Mouse (Mus musculus) fibroblast of lung, adult 2 months (primary cell): ENCODE data around the gene P4hb.
"Not testable (repeated sequence)": the region's sequence is repeated elsewhere in the genome, so short reads cannot be mapped to it uniquely, and the experiment has no call there.

Experiments
- DNase-seq: peaks from one replicate; pipeline ENCODE4 v3.0.0-alpha.2; 2011; ENCODE audit warnings: low read depth

P4hb gene

GRCm38 (mm10) chr11:120572417-120572751 lies 669 bp downstream of the P4hb start:
- no peak for DNase-seq

DNA sequence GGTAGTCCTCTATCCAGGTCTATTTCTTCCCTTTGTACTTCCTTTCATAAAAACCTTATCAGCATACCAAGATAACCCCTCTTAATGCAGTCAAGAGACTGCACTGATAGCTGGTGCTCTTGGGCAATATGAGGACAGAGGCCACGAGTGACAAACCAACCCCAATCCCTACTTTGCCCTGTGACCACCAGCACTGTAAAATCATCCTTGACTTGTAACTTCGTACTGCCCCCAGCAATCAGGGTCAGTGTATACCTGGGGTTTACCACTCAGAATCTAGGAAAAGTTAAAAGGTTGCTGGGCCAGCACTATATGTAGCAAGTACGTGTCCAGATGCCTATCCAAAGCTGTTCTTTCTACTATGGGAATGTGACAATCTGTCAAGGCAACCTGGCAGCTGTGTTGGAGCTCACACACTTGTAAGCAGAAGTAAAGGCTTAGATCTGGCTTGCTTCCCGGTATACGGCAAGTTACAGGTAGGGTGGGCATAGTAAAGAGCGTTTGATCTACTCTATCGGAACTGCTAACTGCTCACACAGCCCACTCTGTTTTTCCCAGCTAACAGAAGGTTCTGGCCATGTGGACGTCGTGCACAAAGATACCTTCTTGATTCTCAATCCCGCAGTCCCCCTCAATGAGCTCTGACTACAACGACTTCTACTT lies 1.2 kb downstream of the P4hb start:
- DNase-seq: no peak

GRCm38 (mm10) chr11:120571122-120571521 lies 1.9 kb downstream of the P4hb start:
- DNase-seq: no peak

GRCm38 (mm10) chr11:120568324-120568723 lies 4.7 kb downstream of the P4hb start:
- no peak for DNase-seq

DNA sequence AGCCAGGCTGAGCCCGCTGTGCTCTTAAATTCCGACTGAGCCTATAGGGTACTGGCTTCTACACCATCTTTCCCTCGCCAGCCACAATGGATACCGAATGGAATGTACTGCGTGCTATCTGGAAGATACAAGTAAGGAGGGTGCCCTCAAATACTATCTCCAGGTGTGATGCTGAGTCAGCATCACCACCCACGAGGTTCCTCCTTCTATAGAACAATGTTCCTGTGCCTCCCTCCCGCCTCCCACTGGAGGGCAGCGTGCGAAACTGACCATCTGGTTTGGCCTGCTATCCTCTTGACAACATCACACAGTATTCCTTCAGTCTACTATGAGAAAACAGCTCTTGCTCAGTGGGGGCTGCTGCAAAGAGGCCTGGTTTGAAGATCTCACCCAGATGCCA lies 7.9 kb downstream of the P4hb start:
- DNase-seq: no peak

DNA sequence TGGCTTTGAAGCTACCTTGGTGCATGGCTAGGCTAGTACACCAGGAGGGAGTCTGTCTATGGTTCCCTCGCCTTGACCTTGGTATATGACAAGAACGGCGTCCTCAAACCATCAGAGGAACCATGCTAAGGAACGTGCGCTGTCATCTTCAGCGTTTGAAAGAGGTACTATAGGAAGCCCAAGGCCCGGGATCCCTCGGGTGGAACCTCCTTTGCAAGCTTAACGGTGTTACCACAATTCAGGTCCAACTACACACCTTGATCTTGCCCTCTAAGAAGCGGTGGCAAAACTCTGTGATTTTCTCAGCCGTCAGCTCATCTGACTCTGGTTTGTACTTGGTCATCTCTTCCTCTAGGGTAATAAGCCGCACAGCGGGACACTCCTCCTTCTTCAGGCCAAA lies 10.1 kb downstream of the P4hb start:
- no peak for DNase-seq

GRCm38 (mm10) chr11:120560952-120561728 lies 11.9 kb downstream of the P4hb start:
- DNase-seq: no peak

DNA sequence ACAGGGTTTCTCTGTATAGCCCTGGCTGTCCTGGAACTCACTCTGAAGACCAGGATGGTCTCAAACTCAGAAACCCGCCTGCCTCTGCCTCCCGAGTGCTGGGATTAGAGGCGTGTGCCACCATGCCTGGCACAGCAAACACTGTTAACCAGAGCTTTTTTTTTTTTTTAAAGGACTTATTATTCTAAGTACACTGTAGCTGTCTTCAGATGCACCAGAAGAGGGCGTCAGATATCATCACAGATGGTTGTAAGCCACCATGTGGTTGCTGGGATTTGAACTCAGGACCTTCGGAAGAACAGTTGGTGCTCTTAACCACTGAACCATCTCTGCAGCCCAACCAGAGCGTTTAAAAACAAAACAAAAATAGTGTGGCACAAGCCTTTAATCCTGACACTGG lies 14.2 kb downstream of the P4hb start:
- DNase-seq: not testable (repeated sequence)

DNA sequence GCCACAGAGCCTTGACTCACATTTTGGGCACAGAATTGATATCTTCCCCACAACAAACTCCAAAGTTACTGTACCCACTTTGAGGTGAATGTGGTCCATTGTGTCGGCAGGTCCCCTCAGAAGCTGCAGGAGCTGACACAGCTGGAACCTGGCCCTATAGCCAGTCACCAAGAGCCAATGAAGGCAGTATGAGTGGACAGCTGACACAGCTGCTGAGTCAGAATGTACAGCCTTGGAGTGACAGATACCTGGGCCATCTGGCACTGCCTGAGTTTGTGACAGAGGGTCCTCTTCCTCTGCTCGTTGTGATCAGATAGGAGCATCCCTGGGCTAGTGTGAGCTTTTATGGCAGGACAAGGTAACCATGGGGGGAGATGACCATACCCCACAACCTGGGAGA lies 17.8 kb downstream of the P4hb start:
- DNase-seq: no peak

DNA sequence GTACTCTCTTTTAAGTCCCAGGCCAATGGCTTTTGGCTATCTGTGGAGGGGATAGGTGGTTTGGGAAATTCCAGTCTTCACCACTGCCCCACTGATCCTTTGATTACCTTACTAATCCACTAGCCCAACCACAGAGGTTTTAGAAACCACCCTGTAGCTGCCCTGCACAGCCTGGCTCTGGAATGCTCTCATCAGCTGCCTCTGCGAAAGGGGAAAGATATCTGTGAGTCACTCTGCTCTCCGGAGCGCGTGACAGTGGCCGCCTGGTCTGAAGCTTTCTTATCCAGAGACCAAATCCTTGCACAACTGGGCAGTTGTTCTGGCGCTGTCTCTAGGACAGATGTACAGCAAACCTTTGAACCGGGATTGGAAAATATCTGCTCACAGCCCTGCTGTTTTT lies 18.2 kb downstream of the P4hb start:
- peak; percentile 66 for DNase-seq

DNA sequence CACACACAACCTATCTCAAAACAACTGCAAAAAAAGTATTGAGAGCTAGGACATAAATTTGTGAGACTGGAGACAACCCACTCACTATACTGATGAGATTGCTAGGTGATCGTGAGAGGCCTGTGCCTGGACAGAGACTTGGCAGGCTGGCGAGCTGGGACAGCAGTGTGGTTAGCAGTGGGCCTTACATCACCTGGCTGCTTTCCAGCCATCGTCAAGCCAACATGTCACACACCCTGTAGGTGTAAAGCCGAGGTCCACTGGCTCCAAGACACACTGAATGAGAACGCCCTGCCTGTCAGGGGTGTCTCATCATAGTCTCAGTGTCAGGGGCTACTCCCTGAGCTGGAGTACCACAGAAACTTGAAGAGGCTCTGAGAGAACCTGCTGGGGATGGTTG lies 20.3 kb downstream of the P4hb start:
- DNase-seq: no peak

DNA sequence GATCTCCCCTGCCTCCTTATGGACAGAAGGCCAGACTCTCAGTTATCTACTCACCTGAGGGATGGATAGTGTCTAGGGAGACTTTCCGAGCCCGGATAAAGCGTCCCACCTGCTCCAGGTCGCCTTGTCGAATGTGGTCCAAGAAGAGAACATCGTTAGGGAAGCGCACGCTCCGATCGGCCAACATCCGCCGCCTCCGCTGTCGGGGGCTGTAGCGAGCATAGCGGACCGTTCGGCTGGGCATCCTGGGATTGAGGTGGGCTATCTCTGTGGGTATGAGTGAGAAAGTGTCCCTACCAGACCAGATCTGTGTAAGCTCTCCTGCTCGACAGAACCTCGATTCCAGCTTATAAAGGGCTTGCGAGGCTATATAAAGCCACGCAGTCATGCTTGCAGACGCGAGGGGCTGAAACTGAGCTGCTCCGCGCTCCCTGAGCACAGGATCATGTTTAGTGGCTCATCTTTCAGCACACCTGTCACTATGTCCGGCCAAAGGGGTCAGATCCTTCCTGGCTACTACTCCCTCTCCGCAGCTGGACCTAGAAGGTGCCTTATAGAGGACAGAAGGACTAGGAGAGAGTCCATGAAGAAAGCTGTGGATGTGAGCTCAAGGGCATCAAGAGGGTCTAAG lies 22.1 kb downstream of the P4hb start, which contains the start of gene Ppp1r27:
TSS of gene Ppp1r27 (minus strand) at position 323 of the 631 bp plus-strand sequence.
- DNase-seq: no peak

DNA sequence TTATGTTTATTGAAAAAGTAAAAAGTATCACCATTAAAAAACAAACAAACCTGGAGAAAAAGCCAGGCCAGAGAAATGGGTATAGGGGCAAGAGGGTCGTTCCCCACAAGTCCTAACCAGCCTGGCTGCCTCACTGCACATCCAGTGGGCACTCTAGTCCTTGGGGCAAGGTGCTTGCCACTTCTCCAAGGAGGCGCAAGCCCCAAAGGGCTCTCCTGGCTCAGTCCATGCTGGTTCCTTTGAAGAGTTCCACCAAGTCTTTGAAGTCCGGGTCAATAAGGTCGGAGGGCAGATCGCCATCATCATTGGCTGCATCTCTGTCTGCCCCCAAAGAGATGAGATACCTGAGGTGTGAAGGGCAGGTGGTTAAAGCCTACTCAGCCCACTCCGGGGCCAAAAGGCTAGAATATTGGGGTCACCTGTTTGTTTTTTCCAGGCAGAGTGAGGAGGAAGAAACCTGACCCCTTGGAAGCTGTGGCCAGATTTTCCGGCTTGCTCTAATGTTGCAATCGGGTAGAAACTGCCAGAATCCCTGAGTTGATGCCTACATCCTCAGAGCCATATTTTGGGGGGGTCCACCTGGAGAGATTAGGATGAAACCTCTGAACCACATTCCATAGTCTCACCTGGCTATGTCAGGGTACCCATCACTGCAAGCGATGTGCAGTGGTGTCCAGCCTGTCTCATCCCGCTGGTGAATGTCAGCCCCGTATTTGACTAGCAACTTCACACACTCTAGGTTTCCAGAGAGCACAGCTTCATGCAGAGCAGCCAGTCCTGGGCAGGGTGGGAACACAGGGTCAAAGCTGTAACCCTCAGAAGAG lies 22.9 kb downstream of the P4hb start:
- no peak for DNase-seq

GRCm38 (mm10) chr11:120549168-120549945 lies 23.7 kb downstream of the P4hb start, which contains the start of gene Mcrip1:
Mcrip1 (minus strand) TSS chr11:120549727.
- peak; percentile 60 for DNase-seq

DNA sequence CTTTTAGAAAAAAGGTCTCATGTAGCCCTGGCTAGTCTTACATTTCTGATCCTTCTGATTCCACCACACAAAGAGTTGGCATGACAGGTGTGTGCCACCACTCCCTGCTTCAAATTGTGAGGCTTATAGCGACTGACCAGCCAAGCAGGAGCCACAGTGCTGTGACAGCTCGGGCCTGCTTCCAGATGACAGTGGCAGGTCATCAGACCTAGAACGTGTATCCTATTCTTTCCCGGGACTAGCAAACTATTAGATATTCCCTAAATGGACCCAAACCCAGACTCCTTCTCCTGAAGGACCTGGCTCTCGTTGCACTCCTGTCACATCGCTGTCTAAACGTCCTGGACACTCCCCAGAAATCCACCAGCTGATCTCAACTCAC lies 24.3 kb downstream of the P4hb start:
- no peak for DNase-seq

DNA sequence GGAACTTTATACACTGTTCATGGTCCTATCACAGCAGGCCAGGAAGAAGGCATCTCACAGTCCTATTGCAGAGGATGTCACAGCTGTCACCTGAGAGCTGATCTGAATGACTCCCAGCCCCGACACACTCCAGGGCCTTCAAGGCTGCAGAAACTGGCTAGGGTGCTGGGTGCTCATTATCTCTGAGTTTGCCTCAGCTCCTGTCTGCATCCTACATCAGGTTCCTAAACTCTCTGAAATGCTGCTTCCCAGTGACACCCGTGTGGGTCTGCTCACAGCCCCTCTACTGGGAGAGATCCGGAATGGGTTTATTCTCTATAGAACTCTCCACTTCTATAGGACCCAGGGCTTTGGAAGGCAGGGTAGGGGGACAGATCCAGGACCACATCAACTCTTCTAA lies 24.8 kb downstream of the P4hb start:
- DNase-seq: no peak

DNA sequence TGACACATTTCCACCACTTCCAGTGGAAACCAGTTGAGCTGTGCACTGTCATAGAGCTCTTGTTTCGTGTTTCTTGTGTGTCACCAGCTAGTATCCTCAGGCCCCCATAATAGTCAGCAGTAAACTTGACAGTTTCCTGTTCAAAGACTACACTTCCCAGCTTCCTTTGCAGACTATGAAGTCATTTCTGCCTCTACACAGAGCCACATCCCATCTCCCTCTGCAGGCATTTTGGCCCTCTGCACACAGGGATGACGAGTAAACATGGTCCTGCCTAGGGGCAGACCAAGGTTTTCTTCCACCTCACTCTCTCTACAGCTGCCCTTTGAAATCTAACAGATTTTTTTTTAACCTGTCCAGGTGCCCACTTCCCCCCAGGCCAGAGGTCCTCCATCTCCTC lies 25.6 kb downstream of the P4hb start:
- DNase-seq: no peak

GRCm38 (mm10) chr11:120545964-120546363 lies 27.1 kb downstream of the P4hb start:
- DNase-seq: no peak

GRCm38 (mm10) chr11:120542376-120542775 lies 30.7 kb downstream of the P4hb start:
- DNase-seq: no peak

GRCm38 (mm10) chr11:120541907-120542306 lies 31.1 kb downstream of the P4hb start:
- no peak for DNase-seq

DNA sequence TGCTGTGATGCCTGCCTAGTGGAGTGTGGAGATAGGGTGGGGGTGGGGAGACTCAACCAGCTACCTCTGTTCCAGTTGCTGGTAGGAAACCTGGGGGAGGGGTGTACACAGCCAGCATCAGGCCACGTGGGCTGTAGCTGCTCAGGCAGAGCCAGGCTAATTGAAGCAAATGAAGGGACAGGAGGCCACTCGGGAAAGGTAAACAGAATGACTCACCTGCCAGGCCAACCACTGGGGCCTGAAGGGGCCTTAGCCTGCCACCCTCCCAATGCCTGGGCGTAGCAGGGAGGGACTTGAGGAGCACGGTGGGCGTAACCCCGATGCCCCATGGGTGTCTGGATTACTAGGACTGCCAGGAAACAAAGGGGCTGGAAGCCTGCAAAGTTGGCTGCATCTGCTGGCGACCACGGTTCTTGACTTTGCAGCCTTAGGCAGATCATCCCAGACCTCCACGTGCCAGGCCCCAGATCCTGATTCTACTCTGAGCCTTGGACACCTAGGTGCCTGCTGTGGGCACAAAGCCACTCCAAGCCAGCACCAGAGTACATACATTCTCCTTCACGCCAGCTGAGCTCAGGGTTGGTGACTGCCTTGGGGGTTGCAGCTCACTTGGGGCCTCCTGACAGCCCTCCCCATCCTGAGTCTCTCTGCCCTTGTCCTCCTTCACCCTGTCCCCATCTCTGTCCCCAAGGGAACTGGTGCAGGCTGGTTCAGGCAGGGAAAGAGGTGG lies 33.6 kb downstream of the P4hb start:
- no peak for DNase-seq
